Mouse (Mus musculus): ENCODE results near the gene Gstm1.

Gene Gstm1

GRCm38 (mm10) chr3:107965592-107965991, 52.2 kb downstream of the Gstm1 start:
- no peak for DNase-seq (ENCODE audit: low read depth)

- no peak for DNase-seq (ENCODE audit: low read depth)
These were observed 53.0 kb downstream of the Gstm1 start for GRCm38 (mm10) chr3:107964656-107965308.

- DNase-seq (ENCODE audit: low read depth) = no peak
These were observed 53.7 kb downstream of the Gstm1 start for GRCm38 (mm10) chr3:107964026-107964425.
